Mouse (Mus musculus): ENCODE measurements around the gene Dhps. TPM values are rescaled to one million over a fixed set of nuclear protein-coding genes. Genes with fewer than 3 reads are reported as not detected.

Gene Dhps
- polyA plus RNA-seq, 1 experiment = 20.0 TPM

DNA sequence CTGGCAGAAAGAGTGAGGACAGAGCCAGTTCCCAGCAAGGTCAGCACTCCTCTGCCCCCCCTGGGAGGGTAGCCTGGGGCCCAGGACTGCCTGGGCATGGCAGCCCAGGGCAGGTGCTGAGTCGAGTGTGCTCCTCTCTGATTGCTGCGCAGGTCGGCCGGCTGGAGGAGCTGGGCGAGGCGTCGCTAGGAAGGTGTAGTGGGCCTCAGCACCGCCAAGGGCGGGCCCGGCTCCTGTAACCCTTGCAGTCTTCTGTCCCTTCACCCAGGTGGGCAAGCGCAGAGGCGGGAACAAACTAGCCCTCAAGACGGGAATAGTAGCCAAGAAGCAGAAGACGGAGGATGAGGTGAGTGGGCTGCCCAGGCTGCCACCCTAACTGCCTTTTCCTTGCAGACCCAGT is 42.3 kb upstream of the Dhps start:
- Histone ChIP-seq H3K36me3 (ENCODE audit: control insufficient read depth, insufficient read depth, low read length) (no peaks in the 10 kb centered on the region), H3K27ac (ENCODE audit: control insufficient read depth, insufficient read depth, low read depth, low read length) (no peak overlapping the region), H3K4me3 (ENCODE audit: control insufficient read depth, low read depth, low read length) (no peak overlapping the region), H3K27me3 (ENCODE audit: control insufficient read depth, insufficient read depth, low read length) (no peaks in the 10 kb centered on the region), H3K4me1 (ENCODE audit: control insufficient read depth, insufficient read depth, low read length) (peaks cover 8% of the 10 kb centered on the region)
- TF ChIP-seq POLR2A (IDR thresholded peaks at IDR 0.05; ENCODE audit: control insufficient read depth, low read depth, low read length) (no peak), CTCF (IDR thresholded peaks at IDR 0.05; ENCODE audit: control insufficient read depth, insufficient read depth, insufficient replicate concordance, low read depth, low read length) (no peak)

DNA sequence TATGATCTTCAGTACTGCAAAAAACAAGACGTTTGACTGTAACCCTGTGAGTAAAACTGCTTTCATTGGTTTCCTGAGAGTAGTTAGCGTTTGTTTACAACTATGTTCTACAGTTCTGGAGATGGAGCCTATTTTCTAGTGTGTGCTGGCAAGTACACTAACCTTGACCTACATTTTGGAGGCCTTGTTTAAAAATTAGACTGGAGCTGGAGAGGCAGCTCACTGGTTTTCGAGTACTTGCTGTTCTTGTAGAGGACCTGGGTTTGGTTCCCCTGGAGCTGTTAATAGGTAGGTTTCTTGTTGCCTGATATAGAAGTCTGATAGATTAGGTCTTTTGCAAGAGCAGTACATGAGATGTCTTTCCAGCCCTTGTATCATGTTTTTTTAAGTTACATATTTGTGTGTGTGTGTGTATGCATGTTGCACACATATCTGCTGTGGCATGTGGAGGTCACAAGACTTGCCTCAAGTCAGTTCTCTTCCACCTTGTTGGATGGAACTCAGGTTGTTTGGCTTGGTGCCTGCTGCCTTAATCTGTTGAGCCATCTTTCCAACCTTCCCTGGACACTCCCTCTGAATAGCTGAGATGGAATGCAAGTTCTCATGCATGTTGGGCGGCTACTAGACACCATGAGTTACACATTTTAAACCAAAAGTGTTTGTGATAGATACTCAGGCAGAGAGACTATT is 38.8 kb upstream of the Dhps start:
- Histone ChIP-seq H3K36me3 (ENCODE audit: control insufficient read depth, insufficient read depth, low read length) (no peaks in the 10 kb centered on the region), H3K27me3 (ENCODE audit: control insufficient read depth, insufficient read depth, low read length) (no peaks in the 10 kb centered on the region), H3K4me3 (ENCODE audit: control insufficient read depth, low read depth, low read length) (no peak overlapping the region), H3K27ac (ENCODE audit: control insufficient read depth, insufficient read depth, low read depth, low read length) (no peak overlapping the region), H3K4me1 (ENCODE audit: control insufficient read depth, insufficient read depth, low read length) (peaks cover 10% of the 10 kb centered on the region)
- no peak for TF ChIP-seq CTCF (IDR thresholded peaks at IDR 0.05; ENCODE audit: control insufficient read depth, insufficient read depth, insufficient replicate concordance, low read depth, low read length)

DNA sequence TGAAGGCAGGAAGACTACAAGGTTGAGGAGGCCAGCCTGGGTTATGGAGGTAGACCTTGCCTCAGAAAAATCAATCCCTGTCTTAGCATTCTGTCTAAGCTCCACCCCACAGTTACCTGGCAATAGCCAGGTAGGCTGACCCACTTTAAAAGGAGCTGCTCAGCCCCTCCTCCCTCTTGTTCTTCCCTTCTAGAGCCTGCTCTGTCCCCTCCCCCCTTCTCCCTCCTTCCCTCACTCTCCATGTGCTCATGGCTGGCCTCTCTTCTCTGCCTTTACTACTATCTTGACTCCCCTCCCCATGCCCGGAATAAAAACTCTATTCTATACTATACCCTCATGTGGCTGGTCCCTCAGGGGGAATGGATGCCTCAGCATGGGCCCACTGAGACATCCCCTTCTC is 37.7 kb upstream of the Dhps start:
- peaks cover 15% of the 10 kb centered on the region for H3K4me1 ChIP-seq (ENCODE audit: control insufficient read depth, insufficient read depth, low read length)
- H3K4me3 ChIP-seq (ENCODE audit: control insufficient read depth, low read depth, low read length) = no peak overlapping the region
- no peak overlapping the region for H3K27ac ChIP-seq (ENCODE audit: control insufficient read depth, insufficient read depth, low read depth, low read length)
- H3K27me3 ChIP-seq (ENCODE audit: control insufficient read depth, insufficient read depth, low read length) = no peaks in the 10 kb centered on the region
- H3K36me3 ChIP-seq (ENCODE audit: control insufficient read depth, insufficient read depth, low read length) = no peaks in the 10 kb centered on the region
- TF ChIP-seq CTCF (IDR thresholded peaks at IDR 0.05; ENCODE audit: control insufficient read depth, insufficient read depth, insufficient replicate concordance, low read depth, low read length) (no peak), POLR2A (IDR thresholded peaks at IDR 0.05; ENCODE audit: control insufficient read depth, low read depth, low read length) (no peak)

DNA sequence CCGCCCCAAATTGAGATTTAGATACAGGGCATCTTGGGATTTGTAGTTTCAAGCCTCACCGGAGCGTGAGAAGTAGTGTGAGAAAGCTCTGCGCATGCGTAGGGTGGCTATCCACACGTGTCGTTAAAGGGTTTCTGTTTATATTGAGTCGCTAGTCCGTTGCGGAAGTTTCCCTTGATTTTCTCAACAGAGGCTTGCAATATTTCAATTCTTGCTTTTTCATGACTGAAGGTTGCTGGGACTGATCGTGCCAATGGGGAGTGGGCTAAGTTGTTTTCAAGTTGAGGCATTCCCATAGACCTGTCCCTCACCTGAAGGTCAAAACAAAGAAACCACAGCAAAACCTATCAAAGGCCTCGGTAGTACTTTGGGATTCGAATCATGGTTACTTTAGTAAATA is 36.8 kb upstream of the Dhps start:
- H3K4me3 ChIP-seq (ENCODE audit: control insufficient read depth, low read depth, low read length) = no peak overlapping the region; the same call in 1 of the 2 replicates
- peaks cover 13% of the 10 kb centered on the region for H3K4me1 ChIP-seq (ENCODE audit: control insufficient read depth, insufficient read depth, low read length)
- no peak overlapping the region for H3K27ac ChIP-seq (ENCODE audit: control insufficient read depth, insufficient read depth, low read depth, low read length)
- no peaks in the 10 kb centered on the region for H3K27me3 ChIP-seq (ENCODE audit: control insufficient read depth, insufficient read depth, low read length)
- TF ChIP-seq CTCF (IDR thresholded peaks at IDR 0.05; ENCODE audit: control insufficient read depth, insufficient read depth, insufficient replicate concordance, low read depth, low read length) = no peak
- TF ChIP-seq POLR2A (IDR thresholded peaks at IDR 0.05; ENCODE audit: control insufficient read depth, low read depth, low read length) = no peak
- no peaks in the 10 kb centered on the region for H3K36me3 ChIP-seq (ENCODE audit: control insufficient read depth, insufficient read depth, low read length)

DNA sequence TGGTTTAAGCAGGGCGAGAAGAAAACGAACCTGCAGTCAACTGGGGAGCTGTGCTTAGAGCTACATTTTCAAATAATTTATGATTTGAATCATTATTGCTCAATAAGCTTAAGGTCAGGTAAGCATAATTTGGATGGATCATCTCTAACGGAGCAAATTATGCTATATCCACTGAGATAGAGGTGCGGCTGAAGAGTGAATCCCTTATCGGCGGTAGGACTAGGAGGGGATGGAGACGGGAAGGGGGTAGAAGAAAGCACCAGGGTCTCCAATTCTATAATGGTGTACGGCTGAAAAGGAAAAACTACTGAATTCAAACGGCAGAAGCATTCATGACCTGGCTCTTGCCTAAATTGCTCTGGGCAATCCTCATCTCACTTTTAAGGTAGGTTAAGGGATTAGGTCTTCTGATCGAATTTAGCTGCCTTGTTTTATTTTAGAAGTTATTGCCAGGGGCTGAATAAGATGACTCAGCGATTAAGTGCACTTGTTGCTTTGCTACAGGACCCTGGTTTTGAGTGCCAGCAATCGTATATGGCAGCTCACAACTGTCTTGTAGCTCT is 36.3 kb upstream of the Dhps start:
- Histone ChIP-seq H3K36me3 (ENCODE audit: control insufficient read depth, insufficient read depth, low read length) (no peaks in the 10 kb centered on the region), H3K4me1 (ENCODE audit: control insufficient read depth, insufficient read depth, low read length) (peaks cover 13% of the 10 kb centered on the region), H3K27me3 (ENCODE audit: control insufficient read depth, insufficient read depth, low read length) (no peaks in the 10 kb centered on the region), H3K4me3 (ENCODE audit: control insufficient read depth, low read depth, low read length) (peak overlapping the region; percentile 12), H3K27ac (ENCODE audit: control insufficient read depth, insufficient read depth, low read depth, low read length) (peak overlapping the region; percentile 61)
- TF ChIP-seq CTCF (IDR thresholded peaks at IDR 0.05; ENCODE audit: control insufficient read depth, insufficient read depth, insufficient replicate concordance, low read depth, low read length) (no peak), POLR2A (IDR thresholded peaks at IDR 0.05; ENCODE audit: control insufficient read depth, low read depth, low read length) (no peak)

DNA sequence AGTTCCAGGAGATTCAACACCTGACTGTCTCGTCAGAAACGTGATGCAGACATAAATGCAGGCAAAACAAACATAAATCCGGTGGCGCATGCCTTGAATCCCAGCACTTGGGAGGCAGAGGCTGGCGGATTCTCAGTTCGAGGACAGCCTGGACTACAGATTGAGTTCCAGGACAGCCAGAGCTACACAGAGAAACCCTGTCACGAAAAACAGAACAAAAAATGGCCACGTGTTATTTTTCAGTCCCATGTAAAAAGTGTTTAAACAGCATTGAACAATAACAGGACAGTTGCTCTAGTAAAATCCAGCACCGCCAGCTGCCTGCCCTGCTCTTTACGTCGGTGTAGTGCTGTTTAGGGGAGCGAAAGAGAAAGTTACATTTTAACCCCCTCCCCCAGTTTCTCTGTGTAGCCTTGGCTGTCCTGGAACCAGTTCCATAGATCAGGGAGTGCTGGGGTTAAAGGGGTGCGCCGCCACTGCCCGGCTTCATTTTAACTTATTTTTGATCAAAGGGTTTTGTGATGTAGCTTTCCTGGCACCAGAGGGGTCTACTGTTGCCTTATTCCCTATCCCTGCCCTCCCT is 35.7 kb upstream of the Dhps start:
- Histone ChIP-seq H3K27me3 (ENCODE audit: control insufficient read depth, insufficient read depth, low read length) (no peaks in the 10 kb centered on the region), H3K27ac (ENCODE audit: control insufficient read depth, insufficient read depth, low read depth, low read length) (peak overlapping the region; percentile 61), H3K36me3 (ENCODE audit: control insufficient read depth, insufficient read depth, low read length) (no peaks in the 10 kb centered on the region), H3K4me1 (ENCODE audit: control insufficient read depth, insufficient read depth, low read length) (peaks cover 13% of the 10 kb centered on the region), H3K4me3 (ENCODE audit: control insufficient read depth, low read depth, low read length) (peak overlapping the region; percentile 12)
- TF ChIP-seq CTCF (IDR thresholded peaks at IDR 0.05; ENCODE audit: control insufficient read depth, insufficient read depth, insufficient replicate concordance, low read depth, low read length) (no peak), POLR2A (IDR thresholded peaks at IDR 0.05; ENCODE audit: control insufficient read depth, low read depth, low read length) (no peak)

DNA sequence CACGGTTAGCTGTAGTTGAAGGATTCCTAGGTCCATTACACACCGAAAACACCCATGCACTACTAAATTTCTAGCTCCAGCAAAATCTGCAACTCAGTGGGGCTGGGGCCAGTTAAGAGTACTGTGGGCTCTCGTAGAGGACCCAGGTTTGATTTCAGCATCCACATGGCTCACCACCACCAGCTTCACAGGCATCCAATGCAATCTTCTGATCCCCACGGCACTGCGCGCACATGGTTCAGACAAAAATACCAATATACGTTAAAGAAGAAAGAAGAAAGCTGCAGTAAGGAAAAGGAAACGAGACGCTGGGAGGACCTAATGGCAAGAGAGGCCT is 35.2 kb upstream of the Dhps start:
- H3K27ac ChIP-seq (ENCODE audit: control insufficient read depth, insufficient read depth, low read depth, low read length) = peak overlapping the region; percentile 61; the same call in 1 of the 2 replicates
- H3K4me3 ChIP-seq (ENCODE audit: control insufficient read depth, low read depth, low read length) = peak overlapping the region; percentile 91
- TF ChIP-seq CTCF (IDR thresholded peaks at IDR 0.05; ENCODE audit: control insufficient read depth, insufficient read depth, insufficient replicate concordance, low read depth, low read length) (no peak), POLR2A (IDR thresholded peaks at IDR 0.05; ENCODE audit: control insufficient read depth, low read depth, low read length) (no peak)
- no peaks in the 10 kb centered on the region; the same call in 1 of the 2 replicates for H3K36me3 ChIP-seq (ENCODE audit: control insufficient read depth, insufficient read depth, low read length)
- H3K4me1 ChIP-seq (ENCODE audit: control insufficient read depth, insufficient read depth, low read length) = peaks cover 13% of the 10 kb centered on the region
- H3K27me3 ChIP-seq (ENCODE audit: control insufficient read depth, insufficient read depth, low read length) = no peaks in the 10 kb centered on the region
